In the genomic region with DNA sequence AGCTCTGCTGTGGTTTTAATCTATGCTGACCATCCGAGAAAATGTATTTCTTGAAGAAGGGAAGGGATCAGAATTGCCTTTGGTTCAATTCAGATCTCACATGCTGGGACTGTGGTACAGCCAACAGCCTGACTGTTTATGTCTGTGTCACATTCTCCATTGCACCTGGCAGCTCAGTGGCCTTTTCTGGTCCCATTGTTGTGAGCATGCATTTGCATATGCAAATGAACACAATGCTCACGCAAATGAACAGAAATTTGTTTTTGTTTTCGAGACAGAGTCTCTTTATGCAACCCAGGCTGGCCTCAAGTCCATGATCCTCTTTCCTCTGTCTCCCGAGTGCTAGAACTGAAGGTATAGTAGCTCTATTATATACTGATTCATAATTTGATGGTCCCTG, we compare ENCODE assay signal across 22 mouse cellular contexts.
DNase-seq lines count a peak whose midpoint lies in the region; ATAC-seq and TF ChIP-seq lines count a peak whose summit lies in the region.
"Had no signal": no experiment of that assay in that cellular context is flagged by ENCODE, and none has a peak within 500 bp of the region (broad histone marks: within the 10 kb centered on the region; RNA-seq: fewer than 3 reads in every experiment).

No protein-coding gene starts in this region.

- no peaks in the 10 kb centered on the region for H3K36me3 ChIP-seq in midbrain, embryonic 13.5 days
- no peaks in the 10 kb centered on the region for H3K36me3 ChIP-seq in midbrain, embryonic 10.5 days
- H3K36me3 ChIP-seq: embryonic facial prominence, embryonic 10.5 days; forebrain, embryonic 15.5 days; G1E; heart, embryonic 15.5 days had no signal

- peaks cover 47% of the 10 kb centered on the region for H3K4me1 ChIP-seq in midbrain, embryonic 13.5 days (replicated peaks)
- H3K4me1 ChIP-seq in midbrain, embryonic 10.5 days, result peaks cover 35% of the 10 kb centered on the region
- peaks cover 17% of the 10 kb centered on the region for H3K4me1 ChIP-seq in cortical plate, adult 2 months (ENCODE audit: control insufficient read depth, insufficient read depth, low read length)

- DNase-seq in gastrocnemius, adult 2 months, result no peak
- no peak for DNase-seq in gastrocnemius, adult 18-20 months (ENCODE audit: low spot score)
- no peak for DNase-seq in midbrain, embryonic 10.5 days (ENCODE audit: low spot score)
- DNase-seq in R1 (ENCODE audit: low read depth, low spot score), result peak; percentile 37
- no peak for DNase-seq in adrenal gland, adult 18-20 months (ENCODE audit: low spot score in 2 of 2)
- no peak for DNase-seq in urinary bladder, postnatal 4 days (ENCODE audit: low spot score in 2 of 2)
- DNase-seq: adrenal gland, postnatal 10 days; cerebellum, adult 18-20 months; cerebellum, adult 9-11 months; cerebellum, postnatal 36 days; gastrocnemius, postnatal 14 days; heart, adult 2 months; heart, postnatal 14 days had no signal

- H3K9ac ChIP-seq in midbrain, embryonic 13.5 days (replicated peaks), result no peak overlapping the region
- H3K9ac ChIP-seq: forebrain, embryonic 15.5 days; heart, embryonic 15.5 days; hindbrain, embryonic 14.5 days had no signal

- H3K4me2 ChIP-seq in midbrain, embryonic 13.5 days (replicated peaks), result no peak overlapping the region
- H3K4me2 ChIP-seq: forebrain, embryonic 15.5 days; heart, embryonic 11.5 days; heart, embryonic 15.5 days; hindbrain, embryonic 14.5 days had no signal

- no peak for ATAC-seq in midbrain, embryonic 13.5 days
- ATAC-seq: forebrain, embryonic 15.5 days; intestine, embryonic 16.5 days had no signal

- no peak for TF ChIP-seq CTCF in gastrocnemius, adult 2 months (IDR thresholded peaks at IDR 0.05)
- TF ChIP-seq CTCF in cortical plate, adult 2 months (IDR thresholded peaks at IDR 0.05; ENCODE audit: extremely low read depth, insufficient read depth, low read length), result no peak

- TF ChIP-seq POLR2A in cortical plate, adult 2 months (IDR thresholded peaks at IDR 0.05; ENCODE audit: extremely low read depth, insufficient read depth, low read length), result no peak

- no peaks in the 10 kb centered on the region for H3K27me3 ChIP-seq in midbrain, embryonic 13.5 days
- H3K27me3 ChIP-seq in midbrain, embryonic 10.5 days (ENCODE audit: low read depth, poor library complexity, severe bottlenecking), result no peaks in the 10 kb centered on the region
- H3K27me3 ChIP-seq: forebrain, embryonic 15.5 days had no signal

- H3K27ac ChIP-seq in gastrocnemius, adult 2 months, result peak overlapping the region; percentile 48
- peak overlapping the region; percentile 39; the same call in 1 of the 2 replicates for H3K27ac ChIP-seq in midbrain, embryonic 13.5 days
- H3K27ac ChIP-seq in midbrain, embryonic 10.5 days (replicated peaks), result no peak overlapping the region
- 0 out of 2 replicates have a peak overlapping the region, but pooled peaks have one; percentile 7 for H3K27ac ChIP-seq in cortical plate, adult 2 months (ENCODE audit: insufficient read depth, low read length)
- H3K27ac ChIP-seq: embryonic facial prominence, embryonic 10.5 days; forebrain, embryonic 15.5 days; heart, adult 2 months; heart, embryonic 15.5 days; hindbrain, embryonic 14.5 days had no signal

- 67% methylated on average over 4 of the region's 4 CpGs for WGBS in midbrain, embryonic 13.5 days
- WGBS in midbrain, embryonic 10.5 days, result 69% methylated on average over 4 of the region's 4 CpGs

- H3K9me3 ChIP-seq in midbrain, embryonic 13.5 days, result no peaks in the 10 kb centered on the region
- no peaks in the 10 kb centered on the region for H3K9me3 ChIP-seq in midbrain, embryonic 10.5 days (replicated peaks)
- H3K9me3 ChIP-seq: embryonic facial prominence, embryonic 10.5 days; forebrain, embryonic 15.5 days; heart, embryonic 15.5 days had no signal

- H3K4me3 ChIP-seq in gastrocnemius, adult 2 months, result no peak overlapping the region
- H3K4me3 ChIP-seq in midbrain, embryonic 13.5 days (replicated peaks), result no peak overlapping the region
- no peak overlapping the region for H3K4me3 ChIP-seq in midbrain, embryonic 10.5 days
- no peak overlapping the region for H3K4me3 ChIP-seq in cortical plate, adult 2 months (ENCODE audit: insufficient read depth, low read length)
- H3K4me3 ChIP-seq: embryonic facial prominence, embryonic 10.5 days; forebrain, embryonic 15.5 days; heart, adult 2 months; heart, embryonic 15.5 days had no signal

- intact Hi-C loops in gastrocnemius, adult 2 months (cut with DNase I), result no loop called here
